Mouse (Mus musculus): ENCODE data around the gene Fn3k.
A peak's percentile ranks its signal among the peaks of the same experiment; 100 is the strongest.

Gene Fn3k

GRCm38 (mm10) chr11:121434156-121435155, at the start of gene Fn3k:
Fn3k (plus strand) TSS chr11:121434913.
- peak; percentile 98 for DNase-seq

GRCm38 (mm10) chr11:121387750-121388553, 46.8 kb upstream of the Fn3k start, which contains the start of gene Rab40b:
Rab40b (minus strand) TSS chr11:121388251.
- DNase-seq, result peak; percentile 92

GRCm38 (mm10) chr11:121388554-121388945, 46.2 kb upstream of the Fn3k start:
- DNase-seq, result no peak

GRCm38 (mm10) chr11:121390793-121391192, 43.9 kb upstream of the Fn3k start:
- DNase-seq, result no peak

- no peak for DNase-seq
These were observed 42.3 kb upstream of the Fn3k start for GRCm38 (mm10) chr11:121392405-121392804.

GRCm38 (mm10) chr11:121407366-121408155, 27.2 kb upstream of the Fn3k start:
- no peak for DNase-seq

GRCm38 (mm10) chr11:121414762-121415161, 20.0 kb upstream of the Fn3k start:
- no peak for DNase-seq

GRCm38 (mm10) chr11:121415351-121415750, 19.4 kb upstream of the Fn3k start:
- no peak for DNase-seq

GRCm38 (mm10) chr11:121417971-121418370, 16.7 kb upstream of the Fn3k start:
- no peak for DNase-seq

GRCm38 (mm10) chr11:121418932-121419331, 15.8 kb upstream of the Fn3k start:
- DNase-seq, result no peak

- no peak for DNase-seq
These were observed 14.3 kb upstream of the Fn3k start for GRCm38 (mm10) chr11:121420379-121420778.

- DNase-seq, result peak; percentile 100
These were observed 13.7 kb upstream of the Fn3k start, which contains the start of gene Fn3krp for GRCm38 (mm10) chr11:121420830-121421552. Fn3krp (plus strand) TSS chr11:121421401.

GRCm38 (mm10) chr11:121421553-121422173, 13.1 kb upstream of the Fn3k start:
- no peak for DNase-seq

- DNase-seq, result no peak
These were observed 1.3 kb upstream of the Fn3k start for GRCm38 (mm10) chr11:121433397-121433796.

GRCm38 (mm10) chr11:121437236-121437635, 2.5 kb downstream of the Fn3k start:
- DNase-seq, result no peak

GRCm38 (mm10) chr11:121439686-121440292, 5.1 kb downstream of the Fn3k start:
- no peak for DNase-seq

- no peak for DNase-seq
These were observed 6.9 kb downstream of the Fn3k start for GRCm38 (mm10) chr11:121441653-121442052.

- no peak for DNase-seq
These were observed 7.4 kb downstream of the Fn3k start for GRCm38 (mm10) chr11:121442076-121442475.

GRCm38 (mm10) chr11:121451216-121451726, 16.6 kb downstream of the Fn3k start:
- DNase-seq, result peak; percentile 58

- peak; percentile 95 for DNase-seq
These were observed 17.3 kb downstream of the Fn3k start, which contains the start of gene Tbcd for GRCm38 (mm10) chr11:121451753-121452635. Tbcd (plus strand) TSS chr11:121451949.
